Mouse (Mus musculus): Measurements from ENCODE around the gene Wipi2. TPM values are rescaled to one million over a fixed set of nuclear protein-coding genes. Genes with fewer than 3 reads are reported as not detected.

Wipi2 gene
- polyA plus RNA-seq, 1 experiment, result 32.1 TPM

DNA sequence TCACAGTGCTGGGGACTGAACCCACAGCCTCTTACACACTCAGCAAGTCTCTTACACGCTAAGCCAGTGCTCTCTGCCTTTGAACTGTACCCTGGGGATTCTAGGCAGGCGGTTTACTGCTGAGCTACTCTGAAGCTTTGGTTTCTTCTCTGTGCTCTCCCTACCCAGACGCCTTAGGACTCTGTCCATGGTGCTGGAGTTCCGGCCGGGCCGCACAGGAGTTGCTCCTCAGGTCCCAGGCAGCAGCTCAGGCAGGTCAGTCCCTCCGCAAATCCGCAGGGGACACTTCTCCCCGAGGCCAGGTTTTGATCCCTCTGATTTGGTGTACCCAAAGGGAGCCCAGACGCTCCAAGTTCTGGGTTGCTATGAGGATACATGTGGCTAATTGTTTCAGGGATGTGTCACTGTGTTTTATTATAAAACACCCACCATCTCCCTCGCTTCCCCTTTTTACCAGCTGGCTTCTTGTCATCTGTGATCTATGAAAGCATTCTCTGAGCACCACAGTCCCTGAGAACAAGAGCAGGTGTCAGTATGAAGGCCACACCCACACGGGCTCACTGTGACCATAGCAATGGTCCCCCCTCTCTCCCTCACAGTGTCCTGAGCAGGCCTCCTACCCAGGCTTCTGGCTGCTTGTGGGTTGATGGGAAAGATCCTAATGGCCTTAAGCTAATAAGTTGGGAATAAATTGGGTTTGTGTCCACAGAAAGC is 67.3 kb downstream of the Wipi2 start:
- Histone ChIP-seq H3K27me3 (ENCODE audit: control insufficient read depth, insufficient read depth, low read length) (no peaks in the 10 kb centered on the region), H3K27ac (ENCODE audit: insufficient read depth, low read length) (no peak overlapping the region), H3K36me3 (ENCODE audit: control insufficient read depth, insufficient read depth, low read length) (no peaks in the 10 kb centered on the region), H3K4me1 (ENCODE audit: control insufficient read depth, insufficient read depth, insufficient read length) (no peaks in the 10 kb centered on the region), H3K4me3 (ENCODE audit: extremely low read depth, insufficient read depth, insufficient read length) (no peak overlapping the region)
- peak in 1 of 2 experiments; percentile 38 for DNase-seq (ENCODE audit: low read depth in 1 of 2, low spot score in 2 of 2)
- TF ChIP-seq POLR2A (IDR thresholded peaks at IDR 0.05; ENCODE audit: low read depth, low read length), result no peak
- TF ChIP-seq CTCF (IDR thresholded peaks at IDR 0.05; ENCODE audit: extremely low read depth, insufficient read depth, insufficient read length, insufficient replicate concordance), result no peak
- 2% methylated on average over 12 of the region's 12 CpGs for WGBS

DNA sequence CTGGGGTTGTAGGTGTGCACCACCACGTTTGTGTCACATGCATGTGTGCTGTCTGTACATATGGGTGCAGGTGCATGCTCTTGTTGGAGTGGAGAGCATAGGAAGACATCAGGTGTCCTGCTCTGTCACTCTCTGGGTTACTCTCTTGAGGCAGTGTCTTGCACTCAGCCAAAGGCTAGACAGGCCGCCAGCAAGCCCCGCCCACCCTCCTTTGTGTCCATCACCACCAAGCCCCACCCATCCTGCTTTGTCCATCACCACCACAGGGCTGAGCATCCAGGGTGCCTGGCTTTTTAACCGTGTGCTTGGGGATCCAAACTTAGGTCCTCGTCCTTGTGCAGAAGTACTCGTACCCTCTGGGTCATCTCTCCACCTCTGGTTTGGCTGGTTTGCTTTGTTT is 68.8 kb downstream of the Wipi2 start:
- H3K27ac ChIP-seq (ENCODE audit: insufficient read depth, low read length), result no peak overlapping the region
- 36% methylated on average over 6 of the region's 6 CpGs for WGBS
- no peak for TF ChIP-seq CTCF (IDR thresholded peaks at IDR 0.05; ENCODE audit: extremely low read depth, insufficient read depth, insufficient read length, insufficient replicate concordance)
- TF ChIP-seq POLR2A (IDR thresholded peaks at IDR 0.05; ENCODE audit: low read depth, low read length), result no peak

DNA sequence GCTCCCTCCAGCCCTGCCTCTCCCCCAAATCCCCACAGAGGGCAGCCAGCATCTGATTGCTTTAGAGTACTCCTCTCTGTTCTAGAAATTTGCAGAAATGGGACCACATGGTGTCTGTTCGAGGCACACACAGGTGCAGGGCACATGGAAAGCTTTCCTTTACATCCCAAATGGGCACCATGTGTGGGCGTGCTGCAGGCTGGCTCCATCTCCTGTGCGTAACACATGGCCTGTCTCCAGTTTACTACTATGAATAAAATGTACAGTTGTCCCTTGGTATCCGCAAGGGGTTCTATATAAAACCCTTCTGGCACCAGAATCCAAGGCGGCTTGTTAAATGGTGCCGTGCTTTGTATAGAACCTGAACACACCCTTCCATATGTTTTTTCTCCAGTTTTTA is 69.4 kb downstream of the Wipi2 start:
- Histone ChIP-seq H3K36me3 (ENCODE audit: control insufficient read depth, insufficient read depth, low read length) (no peaks in the 10 kb centered on the region), H3K4me3 (ENCODE audit: extremely low read depth, insufficient read depth, insufficient read length) (no peak overlapping the region), H3K27me3 (ENCODE audit: control insufficient read depth, insufficient read depth, low read length) (peaks cover under 1% of the 10 kb centered on the region; the same call in 1 of the 2 replicates), H3K4me1 (ENCODE audit: control insufficient read depth, insufficient read depth, insufficient read length) (no peaks in the 10 kb centered on the region; the same call in 1 of the 2 replicates), H3K27ac (ENCODE audit: insufficient read depth, low read length) (no peak overlapping the region)
- DNase-seq (ENCODE audit: low read depth in 1 of 2, low spot score in 2 of 2), result no peak
- 90% methylated on average over 6 of the region's 6 CpGs for WGBS
- TF ChIP-seq CTCF (IDR thresholded peaks at IDR 0.05; ENCODE audit: extremely low read depth, insufficient read depth, insufficient read length, insufficient replicate concordance), result no peak
- no peak for TF ChIP-seq POLR2A (IDR thresholded peaks at IDR 0.05; ENCODE audit: low read depth, low read length)

More for the DNA sequence above, 68.8 kb downstream of the Wipi2 start:
- Histone ChIP-seq H3K4me3 (ENCODE audit: extremely low read depth, insufficient read depth, insufficient read length) (no peak overlapping the region), H3K4me1 (ENCODE audit: control insufficient read depth, insufficient read depth, insufficient read length) (no peaks in the 10 kb centered on the region), H3K36me3 (ENCODE audit: control insufficient read depth, insufficient read depth, low read length) (no peaks in the 10 kb centered on the region), H3K27me3 (ENCODE audit: control insufficient read depth, insufficient read depth, low read length) (no peaks in the 10 kb centered on the region)
- no peak for DNase-seq (ENCODE audit: low read depth in 1 of 2, low spot score in 2 of 2)

DNA sequence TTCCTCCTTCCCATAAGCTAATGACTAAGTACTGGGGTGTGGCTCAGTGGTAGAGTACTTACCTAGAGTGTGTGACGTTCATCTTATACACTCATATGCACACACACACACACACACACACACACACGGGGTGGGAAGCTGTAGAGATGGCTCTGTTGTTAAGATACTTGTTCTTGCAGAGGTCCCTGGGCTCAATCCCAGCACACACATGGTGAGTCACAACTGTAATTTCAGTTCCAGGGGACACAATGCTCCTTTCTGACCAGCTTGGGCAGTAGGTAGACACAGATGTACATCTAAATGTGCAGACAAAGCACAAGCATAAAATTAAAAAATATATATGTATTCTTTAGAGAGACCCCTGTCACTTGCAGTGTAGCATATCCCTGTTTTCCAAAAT is 70.2 kb downstream of the Wipi2 start:
- H3K4me3 ChIP-seq (ENCODE audit: extremely low read depth, insufficient read depth, insufficient read length), result no peak overlapping the region
- H3K36me3 ChIP-seq (ENCODE audit: control insufficient read depth, insufficient read depth, low read length), result no peaks in the 10 kb centered on the region
- TF ChIP-seq POLR2A (IDR thresholded peaks at IDR 0.05; ENCODE audit: low read depth, low read length) (no peak), CTCF (IDR thresholded peaks at IDR 0.05; ENCODE audit: extremely low read depth, insufficient read depth, insufficient read length, insufficient replicate concordance) (no peak)
- H3K27ac ChIP-seq (ENCODE audit: insufficient read depth, low read length), result no peak overlapping the region
- H3K27me3 ChIP-seq (ENCODE audit: control insufficient read depth, insufficient read depth, low read length), result peaks cover 8% of the 10 kb centered on the region; the same call in 1 of the 2 replicates
- 50% methylated on average over 2 of the region's 2 CpGs for WGBS
- no peaks in the 10 kb centered on the region; the same call in none of the 2 replicates for H3K4me1 ChIP-seq (ENCODE audit: control insufficient read depth, insufficient read depth, insufficient read length)
- DNase-seq (ENCODE audit: low read depth in 1 of 2, low spot score in 2 of 2), result no peak

DNA sequence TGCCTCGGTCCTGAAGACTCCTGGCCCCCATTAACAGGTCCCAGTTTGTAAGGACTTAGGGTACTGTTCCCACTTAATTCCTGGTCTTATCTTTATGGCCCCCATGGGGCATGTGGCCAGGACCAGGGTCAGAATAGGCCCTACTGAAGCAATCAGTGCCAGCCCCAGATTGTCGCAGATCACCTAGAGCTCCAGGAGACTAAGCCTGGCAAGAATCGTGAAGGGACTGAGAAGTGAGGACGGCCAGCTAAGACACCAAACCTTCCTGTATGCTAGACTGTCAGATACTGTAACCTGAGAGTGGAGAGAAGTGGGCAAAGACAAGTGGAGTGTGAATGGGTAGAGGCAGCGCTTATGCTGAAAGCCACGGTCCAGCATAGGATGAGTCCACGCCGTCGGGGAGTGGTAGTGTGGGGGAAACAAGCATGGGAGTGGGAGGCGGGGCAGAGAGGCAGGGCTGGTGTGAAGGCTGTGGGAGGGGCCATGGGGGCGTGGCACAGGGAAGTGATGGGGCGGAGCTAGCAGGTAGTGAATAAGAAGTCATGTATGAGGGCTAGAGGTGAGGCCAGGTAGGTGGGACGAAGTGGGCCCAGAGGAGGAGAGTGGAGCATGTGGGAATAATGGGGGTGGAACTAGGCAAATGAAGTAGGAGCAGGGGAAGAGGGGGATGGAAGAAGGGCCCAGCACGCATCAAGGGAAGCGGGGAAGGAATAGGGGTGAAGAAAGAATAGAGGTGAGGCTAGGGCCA is 73.5 kb downstream of the Wipi2 start:
- Histone ChIP-seq H3K27ac (ENCODE audit: insufficient read depth, low read length) (no peak overlapping the region), H3K4me1 (ENCODE audit: control insufficient read depth, insufficient read depth, insufficient read length) (no peaks in the 10 kb centered on the region; the same call in none of the 2 replicates), H3K27me3 (ENCODE audit: control insufficient read depth, insufficient read depth, low read length) (peaks cover 10% of the 10 kb centered on the region), H3K4me3 (ENCODE audit: extremely low read depth, insufficient read depth, insufficient read length) (no peak overlapping the region), H3K36me3 (ENCODE audit: control insufficient read depth, insufficient read depth, low read length) (no peaks in the 10 kb centered on the region)
- no peak for DNase-seq (ENCODE audit: low read depth in 1 of 2, low spot score in 2 of 2)
- no peak for TF ChIP-seq POLR2A (IDR thresholded peaks at IDR 0.05; ENCODE audit: low read depth, low read length)
- TF ChIP-seq CTCF (IDR thresholded peaks at IDR 0.05; ENCODE audit: extremely low read depth, insufficient read depth, insufficient read length, insufficient replicate concordance), result no peak
- WGBS, result 17% methylated on average over 15 of the region's 15 CpGs

DNA sequence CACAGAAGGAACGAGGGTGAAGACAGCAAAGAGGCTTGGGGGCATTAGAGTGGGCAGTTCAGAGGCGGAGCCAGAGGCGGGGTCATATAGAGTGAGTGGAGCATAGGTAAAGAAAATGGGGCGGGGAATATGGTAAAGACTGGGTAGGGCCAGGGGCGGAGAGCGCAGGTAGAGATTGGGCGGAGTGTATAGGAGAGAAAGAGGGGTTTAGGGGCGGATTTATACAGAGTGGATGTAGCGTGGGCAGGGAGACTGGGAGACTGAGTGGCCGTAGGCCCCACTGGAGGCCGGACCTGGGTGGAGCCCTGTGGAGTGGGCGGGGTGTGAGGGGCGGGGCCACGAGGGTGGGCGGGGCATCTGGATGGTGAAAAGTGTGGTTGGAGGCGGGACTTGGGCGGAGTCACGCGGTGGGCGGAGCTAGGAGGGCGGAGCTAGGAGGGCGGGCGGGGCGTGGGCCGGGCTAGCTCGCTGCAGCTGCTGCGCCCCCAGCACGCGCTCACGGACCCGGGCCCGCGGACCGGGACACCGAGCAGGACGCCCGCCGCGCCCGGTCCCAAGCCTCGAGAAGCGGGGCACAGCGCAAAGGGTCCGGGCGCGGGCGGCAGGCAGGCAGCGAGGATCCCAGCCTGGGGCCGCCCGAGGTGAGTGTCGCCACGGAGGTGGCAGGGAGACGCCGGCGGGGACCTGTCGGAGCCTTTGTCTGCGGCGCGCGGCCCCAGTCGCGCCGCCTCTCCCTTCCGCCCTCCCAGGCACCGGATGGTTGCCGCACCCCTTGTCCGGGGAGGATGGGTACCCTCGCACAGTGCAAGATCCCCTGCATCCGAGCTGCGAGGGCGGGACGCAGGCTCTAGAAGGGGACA is 74.4 kb downstream of the Wipi2 start:
- Histone ChIP-seq H3K4me3 (ENCODE audit: extremely low read depth, insufficient read depth, insufficient read length) (peak overlapping the region; percentile 55), H3K36me3 (ENCODE audit: control insufficient read depth, insufficient read depth, low read length) (no peaks in the 10 kb centered on the region), H3K27me3 (ENCODE audit: control insufficient read depth, insufficient read depth, low read length) (peaks cover 10% of the 10 kb centered on the region), H3K4me1 (ENCODE audit: control insufficient read depth, insufficient read depth, insufficient read length) (no peaks in the 10 kb centered on the region; the same call in none of the 2 replicates), H3K27ac (ENCODE audit: insufficient read depth, low read length) (no peak overlapping the region)
- TF ChIP-seq CTCF (IDR thresholded peaks at IDR 0.05; ENCODE audit: extremely low read depth, insufficient read depth, insufficient read length, insufficient replicate concordance) (no peak), POLR2A (IDR thresholded peaks at IDR 0.05; ENCODE audit: low read depth, low read length) (no peak)
- 5% methylated on average over 35 of the region's 72 CpGs for WGBS
- DNase-seq (ENCODE audit: low read depth in 1 of 2, low spot score in 2 of 2), result peak in 1 of 2 experiments; percentile 9
